Mouse (Mus musculus): ENCODE measurements around the gene Thbs3. TPM values are rescaled to one million over a fixed set of nuclear protein-coding genes. Genes with fewer than 3 reads are reported as not detected.

Gene Thbs3
- total and polyA plus RNA-seq, 3 experiments, result 0.49 to 3.4 (median 2.4) TPM

DNA sequence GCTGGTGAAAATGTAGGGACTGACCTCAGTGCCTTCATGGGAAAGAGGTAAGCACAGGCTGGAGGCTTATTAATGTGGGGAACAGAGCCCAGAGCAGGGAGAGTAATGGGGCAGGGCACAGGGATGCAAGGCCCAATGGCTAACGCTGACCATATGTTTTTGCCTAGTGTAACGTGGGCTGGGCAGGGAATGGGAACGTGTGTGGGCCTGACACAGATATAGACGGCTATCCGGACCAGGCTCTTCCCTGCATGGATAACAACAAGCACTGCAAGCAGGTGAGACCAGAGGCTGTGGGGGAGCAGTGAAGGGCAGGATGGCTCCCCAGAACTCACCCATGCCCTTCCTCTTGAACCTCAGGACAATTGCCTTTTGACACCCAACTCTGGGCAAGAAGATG is 6.2 kb downstream of the Thbs3 start:
- Histone ChIP-seq H3K36me3 (replicated peaks) (no peaks in the 10 kb centered on the region), H3K27me3 (ENCODE audit: insufficient read depth, low read length) (peaks cover 60% of the 10 kb centered on the region), H3K4me1 (ENCODE audit: insufficient read depth, low read depth, low read length) (peaks cover 14% of the 10 kb centered on the region), H3K4me3 (ENCODE audit: low read depth, low read length) (no peak overlapping the region), H3K9me3 (replicated peaks) (no peaks in the 10 kb centered on the region)
- TF ChIP-seq GATA2 (IDR thresholded peaks at IDR 0.05; ENCODE audit: borderline replicate concordance, low read depth, low read length) (no peak), TAL1 (conservative IDR thresholded peaks at IDR 0.05; ENCODE audit: low read depth, low read length) (no peak), GATA1 (IDR thresholded peaks at IDR 0.05; ENCODE audit: borderline replicate concordance, low read length) (no peak), POLR2AphosphoS5 (IDR thresholded peaks at IDR 0.05; ENCODE audit: insufficient replicate concordance, low read depth, low read length) (no peak), CTCF (IDR thresholded peaks at IDR 0.05; ENCODE audit: low read depth, low read length) (no peak)
- no peak for DNase-seq (ENCODE audit: low spot score)
- ATAC-seq (ENCODE audit: extremely low read depth, insufficient number of reproducible peaks, low FRiP score, poor library complexity, severe bottlenecking), result no peak

DNA sequence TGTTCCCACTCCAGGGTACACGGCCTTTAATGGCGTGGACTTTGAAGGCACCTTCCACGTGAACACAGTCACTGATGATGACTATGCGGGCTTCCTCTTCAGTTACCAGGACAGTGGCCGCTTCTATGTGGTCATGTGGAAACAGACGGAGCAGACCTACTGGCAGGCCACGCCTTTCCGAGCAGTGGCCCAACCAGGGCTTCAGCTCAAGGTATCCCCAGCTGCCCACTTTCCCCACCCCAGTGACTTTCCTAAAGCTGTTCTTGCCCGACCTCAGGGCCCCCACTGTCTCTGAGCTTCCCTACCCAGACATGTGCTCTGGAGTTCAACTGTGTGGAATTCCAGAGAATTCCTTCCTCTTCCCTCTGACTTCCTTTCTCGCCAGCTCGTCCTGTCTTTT is 9.8 kb downstream of the Thbs3 start:
- no peaks in the 10 kb centered on the region for H3K9me3 ChIP-seq (replicated peaks)
- ATAC-seq (ENCODE audit: extremely low read depth, insufficient number of reproducible peaks, low FRiP score, poor library complexity, severe bottlenecking) (no peak), DNase-seq (ENCODE audit: low spot score) (no peak)
- peaks cover 30% of the 10 kb centered on the region for H3K4me1 ChIP-seq (ENCODE audit: insufficient read depth, low read depth, low read length)
- TF ChIP-seq POLR2AphosphoS5 (IDR thresholded peaks at IDR 0.05; ENCODE audit: insufficient replicate concordance, low read depth, low read length) (no peak), TAL1 (conservative IDR thresholded peaks at IDR 0.05; ENCODE audit: low read depth, low read length) (no peak), CTCF (IDR thresholded peaks at IDR 0.05; ENCODE audit: low read depth, low read length) (no peak), GATA2 (IDR thresholded peaks at IDR 0.05; ENCODE audit: borderline replicate concordance, low read depth, low read length) (no peak), GATA1 (IDR thresholded peaks at IDR 0.05; ENCODE audit: borderline replicate concordance, low read length) (no peak)
- H3K36me3 ChIP-seq (replicated peaks), result no peaks in the 10 kb centered on the region
- no peak overlapping the region for H3K4me3 ChIP-seq (ENCODE audit: low read depth, low read length)
- H3K27me3 ChIP-seq (ENCODE audit: insufficient read depth, low read length), result peaks cover 68% of the 10 kb centered on the region

DNA sequence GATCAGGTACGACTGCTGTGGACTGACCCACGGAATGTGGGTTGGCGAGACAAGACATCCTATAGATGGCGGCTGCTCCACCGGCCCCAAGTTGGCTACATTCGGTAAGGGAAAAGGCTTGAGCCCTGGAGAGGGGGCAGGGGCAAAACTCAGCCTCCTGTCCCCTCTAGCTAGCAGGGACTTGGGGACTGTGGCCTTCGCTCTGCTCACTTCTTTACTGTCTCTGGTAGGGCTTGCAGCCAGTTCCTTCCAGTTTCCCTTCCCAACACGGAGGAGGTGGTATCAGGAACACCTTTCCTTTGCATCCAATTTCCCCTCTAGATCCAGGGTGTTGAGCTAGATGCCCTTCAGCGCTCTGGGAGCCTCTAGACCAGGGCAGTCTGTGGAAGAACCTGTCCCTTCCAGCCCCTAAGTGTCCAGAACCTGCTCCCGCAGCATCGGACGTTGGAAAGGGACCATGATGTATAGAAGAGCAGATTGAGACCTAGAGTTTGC is 10.4 kb downstream of the Thbs3 start:
- Histone ChIP-seq H3K9me3 (replicated peaks) (no peaks in the 10 kb centered on the region), H3K4me3 (ENCODE audit: low read depth, low read length) (no peak overlapping the region), H3K4me1 (ENCODE audit: insufficient read depth, low read depth, low read length) (peaks cover 30% of the 10 kb centered on the region), H3K36me3 (replicated peaks) (no peaks in the 10 kb centered on the region), H3K27me3 (ENCODE audit: insufficient read depth, low read length) (peaks cover 73% of the 10 kb centered on the region)
- TF ChIP-seq TAL1 (conservative IDR thresholded peaks at IDR 0.05; ENCODE audit: low read depth, low read length), result no peak
- TF ChIP-seq CTCF (IDR thresholded peaks at IDR 0.05; ENCODE audit: low read depth, low read length), result no peak
- no peak for TF ChIP-seq GATA1 (IDR thresholded peaks at IDR 0.05; ENCODE audit: borderline replicate concordance, low read length)
- TF ChIP-seq POLR2AphosphoS5 (IDR thresholded peaks at IDR 0.05; ENCODE audit: insufficient replicate concordance, low read depth, low read length), result no peak
- no peak for TF ChIP-seq GATA2 (IDR thresholded peaks at IDR 0.05; ENCODE audit: borderline replicate concordance, low read depth, low read length)
- no peak for DNase-seq (ENCODE audit: low spot score)
- ATAC-seq (ENCODE audit: extremely low read depth, insufficient number of reproducible peaks, low FRiP score, poor library complexity, severe bottlenecking), result no peak

DNA sequence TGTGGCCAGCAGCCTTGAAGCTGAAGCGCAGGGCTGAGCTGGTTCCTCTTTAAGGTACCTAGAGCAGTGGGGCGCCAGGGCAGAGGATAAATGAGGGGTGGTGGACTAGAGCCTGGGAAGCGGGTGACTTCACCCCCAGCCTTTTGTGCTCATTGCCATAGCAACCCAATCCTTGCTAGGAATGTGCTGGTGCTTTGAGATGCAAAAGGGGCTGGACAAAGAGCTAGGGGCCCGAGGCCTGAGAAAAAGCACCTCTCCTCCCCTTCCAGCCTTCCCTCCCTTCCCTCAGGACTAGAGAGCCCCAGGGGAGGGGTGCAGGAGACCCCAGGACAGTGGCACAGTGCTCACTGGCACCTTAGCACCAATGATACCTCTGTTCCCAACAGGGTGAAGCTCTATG is 10.9 kb downstream of the Thbs3 start:
- H3K36me3 ChIP-seq (replicated peaks), result no peaks in the 10 kb centered on the region
- peaks cover 30% of the 10 kb centered on the region for H3K4me1 ChIP-seq (ENCODE audit: insufficient read depth, low read depth, low read length)
- no peak overlapping the region for H3K4me3 ChIP-seq (ENCODE audit: low read depth, low read length)
- no peaks in the 10 kb centered on the region for H3K9me3 ChIP-seq (replicated peaks)
- ATAC-seq (ENCODE audit: extremely low read depth, insufficient number of reproducible peaks, low FRiP score, poor library complexity, severe bottlenecking) (no peak), DNase-seq (ENCODE audit: low spot score) (no peak)
- TF ChIP-seq TAL1 (conservative IDR thresholded peaks at IDR 0.05; ENCODE audit: low read depth, low read length), result no peak
- TF ChIP-seq POLR2AphosphoS5 (IDR thresholded peaks at IDR 0.05; ENCODE audit: insufficient replicate concordance, low read depth, low read length), result no peak
- no peak for TF ChIP-seq CTCF (IDR thresholded peaks at IDR 0.05; ENCODE audit: low read depth, low read length)
- TF ChIP-seq GATA1 (IDR thresholded peaks at IDR 0.05; ENCODE audit: borderline replicate concordance, low read length), result no peak
- no peak for TF ChIP-seq GATA2 (IDR thresholded peaks at IDR 0.05; ENCODE audit: borderline replicate concordance, low read depth, low read length)
- H3K27me3 ChIP-seq (ENCODE audit: insufficient read depth, low read length), result peaks cover 79% of the 10 kb centered on the region

DNA sequence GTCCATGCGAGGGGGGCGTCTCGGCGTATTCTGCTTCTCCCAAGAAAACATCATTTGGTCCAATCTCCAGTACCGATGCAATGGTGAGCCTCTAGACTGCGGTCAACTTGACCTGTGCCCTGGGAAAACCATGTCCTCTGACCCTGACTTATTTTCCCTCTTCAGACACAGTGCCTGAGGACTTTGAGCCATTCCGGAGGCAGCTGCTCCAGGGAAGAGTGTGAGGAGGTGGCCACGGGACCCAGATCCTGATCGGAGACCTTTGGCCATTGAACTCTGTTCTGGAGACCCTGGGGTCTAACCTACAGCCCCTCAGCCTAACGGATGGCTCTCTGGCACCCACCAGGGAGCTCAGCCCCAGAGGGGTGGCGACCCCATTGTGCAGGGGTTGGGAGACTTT is 11.4 kb downstream of the Thbs3 start:
- H3K9me3 ChIP-seq (replicated peaks), result no peaks in the 10 kb centered on the region
- no peaks in the 10 kb centered on the region for H3K36me3 ChIP-seq (replicated peaks)
- no peak overlapping the region for H3K4me3 ChIP-seq (ENCODE audit: low read depth, low read length)
- ATAC-seq (ENCODE audit: extremely low read depth, insufficient number of reproducible peaks, low FRiP score, poor library complexity, severe bottlenecking) (no peak), DNase-seq (ENCODE audit: low spot score) (no peak)
- H3K4me1 ChIP-seq (ENCODE audit: insufficient read depth, low read depth, low read length), result peaks cover 30% of the 10 kb centered on the region
- TF ChIP-seq TAL1 (conservative IDR thresholded peaks at IDR 0.05; ENCODE audit: low read depth, low read length), result no peak
- no peak for TF ChIP-seq GATA1 (IDR thresholded peaks at IDR 0.05; ENCODE audit: borderline replicate concordance, low read length)
- no peak for TF ChIP-seq GATA2 (IDR thresholded peaks at IDR 0.05; ENCODE audit: borderline replicate concordance, low read depth, low read length)
- no peak for TF ChIP-seq CTCF (IDR thresholded peaks at IDR 0.05; ENCODE audit: low read depth, low read length)
- no peak for TF ChIP-seq POLR2AphosphoS5 (IDR thresholded peaks at IDR 0.05; ENCODE audit: insufficient replicate concordance, low read depth, low read length)
- peaks cover 80% of the 10 kb centered on the region for H3K27me3 ChIP-seq (ENCODE audit: insufficient read depth, low read length)

DNA sequence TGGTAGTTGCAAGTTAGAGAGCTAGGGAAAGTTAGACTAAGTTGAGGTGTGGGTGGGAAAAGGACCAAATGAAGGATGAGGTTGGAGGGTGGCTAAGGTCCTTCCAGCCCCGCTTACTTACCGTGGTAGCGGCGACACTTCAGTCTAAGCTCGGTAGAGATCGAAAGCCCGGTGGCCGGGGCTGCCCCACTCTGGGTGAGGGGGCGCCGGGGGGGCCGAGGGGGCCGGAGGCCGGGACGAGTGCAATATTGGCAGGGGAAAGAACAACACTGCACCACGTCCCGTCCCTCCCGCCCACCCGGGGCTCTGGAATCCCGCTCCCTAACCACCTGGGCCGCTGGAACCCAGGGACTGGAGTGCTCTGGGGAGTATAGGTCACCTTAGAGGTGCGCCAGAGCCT is 11.9 kb downstream of the Thbs3 start, which contains the start of gene Mtx1:
Mtx1 (minus strand) TSS at position 189 of the 400 bp plus-strand sequence.
- Histone ChIP-seq H3K4me1 (ENCODE audit: insufficient read depth, low read depth, low read length) (peaks cover 30% of the 10 kb centered on the region), H3K4me3 (ENCODE audit: low read depth, low read length) (peak within 1 kb of the TSS; percentile 65; the same call in 1 of the 2 replicates), H3K9me3 (replicated peaks) (no peaks in the 10 kb centered on the region), H3K36me3 (replicated peaks) (no peaks in the 10 kb centered on the region), H3K27me3 (ENCODE audit: insufficient read depth, low read length) (peaks cover 85% of the 10 kb centered on the region)
- TF ChIP-seq TAL1 (conservative IDR thresholded peaks at IDR 0.05; ENCODE audit: low read depth, low read length) (no peak), POLR2AphosphoS5 (IDR thresholded peaks at IDR 0.05; ENCODE audit: insufficient replicate concordance, low read depth, low read length) (no peak), CTCF (IDR thresholded peaks at IDR 0.05; ENCODE audit: low read depth, low read length) (no peak), GATA1 (IDR thresholded peaks at IDR 0.05; ENCODE audit: borderline replicate concordance, low read length) (no peak), GATA2 (IDR thresholded peaks at IDR 0.05; ENCODE audit: borderline replicate concordance, low read depth, low read length) (no peak)
- ATAC-seq (ENCODE audit: extremely low read depth, insufficient number of reproducible peaks, low FRiP score, poor library complexity, severe bottlenecking) (no peak), DNase-seq (ENCODE audit: low spot score) (no peak)
